Mouse (Mus musculus) lung, embryonic 14.5 days (tissue): ENCODE results near the gene Sgms1. TPM values are rescaled to one million over a fixed set of nuclear protein-coding genes. Genes with fewer than 3 reads are reported as not detected.

Experiments used
- ATAC-seq: fragments of 200-750 bp; cut with Nextera tagmentation; 2 replicates; pipeline ENCODE4 v1.8.0; 2017; ENCODE audit warnings: mild to moderate bottlenecking, moderate TSS enrichment, moderate library complexity; ENCODE audit not compliant: insufficient read depth
- DNase-seq: peaks from one replicate; pipeline ENCODE4 v3.0.0-alpha.2; 2015
- H3K27ac ChIP-seq: fragments of 300-500 bp; sonication (generic); 2 replicates; pipeline ENCODE4 v1.5.1; 2014; ENCODE audit warnings: low read depth, mild to moderate bottlenecking, moderate library complexity
- H3K27me3 ChIP-seq: fragments of 300-500 bp; sonication (generic); 2 replicates; pipeline ENCODE4 v1.6.1; 2014; ENCODE audit warnings: low read length, control low read depth; ENCODE audit not compliant: insufficient read depth
- H3K36me3 ChIP-seq: fragments of 300-500 bp; sonication (generic); 2 replicates; pipeline ENCODE4 v1.6.1; 2014; ENCODE audit warnings: control low read depth; ENCODE audit not compliant: insufficient read depth
- H3K4me1 ChIP-seq: fragments of 300-500 bp; sonication (generic); 2 replicates; pipeline ENCODE4 v1.6.1; 2014; ENCODE audit warnings: antibody characterized with exemption, control low read depth; ENCODE audit not compliant: insufficient read depth
- H3K4me2 ChIP-seq: fragments of 300-500 bp; sonication (generic); 2 replicates; pipeline ENCODE4 v1.6.1; 2014; ENCODE audit warnings: mild to moderate bottlenecking
- H3K4me3 ChIP-seq: fragments of 300-500 bp; sonication (generic); 2 replicates; pipeline ENCODE4 v1.5.1; 2014; ENCODE audit warnings: low read depth, low read length
- H3K9ac ChIP-seq: fragments of 300-500 bp; sonication (generic); 2 replicates; pipeline ENCODE4 v1.6.1; 2014
- H3K9me3 ChIP-seq: fragments of 300-500 bp; sonication (generic); 2 replicates; pipeline ENCODE4 v1.6.1; 2016; ENCODE audit warnings: low read depth, low read length, control low read depth
- CTCF ChIP-seq: IDR thresholded peaks from 2 replicates; pipeline ENCODE4 v1.5.1; 2016; ENCODE audit warnings: antibody characterized with exemption, low read depth
- WGBS: fragments of 180-500 bp; shearing (Covaris S2); extraction: QIAGEN DNeasy Blood & Tissue Kit; methylation state at CpG from one replicate; pipeline ENCODE4 v1.1.7; 2014; 5-methylcytosine and 5-hydroxymethylcytosine counted together
- polyA plus RNA-seq: library from polyadenylated mRNA; unstranded; fragments of >200 nt; fragmentation: Nextera tagmentation; extraction: Ambion mirVana; gene quantifications from 2 replicates; pipeline ENCODE4 v1.2.1, GENCODE M21; 2014

The Sgms1 gene
- polyA plus RNA-seq, 1 experiment from 2014 or later: 50.2 TPM

- Histone ChIP-seq H3K27ac (no peak overlapping the region), H3K4me3 (no peak overlapping the region), H3K36me3 (no peaks in the 10 kb centered on the region), H3K4me1 (no peaks in the 10 kb centered on the region), H3K27me3 (no peaks in the 10 kb centered on the region), H3K9ac (no peak overlapping the region), H3K9me3 (no peaks in the 10 kb centered on the region), H3K4me2 (no peak overlapping the region)
- TF ChIP-seq CTCF: no peak
- ATAC-seq (no peak), DNase-seq (no peak)
- WGBS: 62% methylated on average over 8 of the region's 8 CpGs
Measured at GRCm38 (mm10) chr19:32260869-32261688, 128.4 kb downstream of the Sgms1 start.

- ATAC-seq (no peak), DNase-seq (no peak)
- Histone ChIP-seq H3K36me3 (no peaks in the 10 kb centered on the region), H3K4me1 (peaks cover 5% of the 10 kb centered on the region), H3K4me3 (no peak overlapping the region), H3K9ac (no peak overlapping the region), H3K4me2 (no peak overlapping the region), H3K9me3 (no peaks in the 10 kb centered on the region), H3K27ac (no peak overlapping the region), H3K27me3 (no peaks in the 10 kb centered on the region)
- no peak for TF ChIP-seq CTCF
- 88% methylated on average over 2 of the region's 2 CpGs for WGBS
Measured at GRCm38 (mm10) chr19:32259830-32260229, 129.7 kb downstream of the Sgms1 start.

- 88% methylated on average over 4 of the region's 4 CpGs for WGBS
- H3K4me2 ChIP-seq: no peak overlapping the region
- H3K27me3 ChIP-seq: no peaks in the 10 kb centered on the region
- ATAC-seq: no peak
- H3K4me1 ChIP-seq: peaks cover 9% of the 10 kb centered on the region
- DNase-seq: no peak
- H3K9me3 ChIP-seq: no peaks in the 10 kb centered on the region
- H3K4me3 ChIP-seq: no peak overlapping the region
- no peaks in the 10 kb centered on the region for H3K36me3 ChIP-seq
- H3K9ac ChIP-seq: no peak overlapping the region
- TF ChIP-seq CTCF: no peak
- no peak overlapping the region for H3K27ac ChIP-seq
Measured at GRCm38 (mm10) chr19:32259048-32259447, 130.5 kb downstream of the Sgms1 start.

- H3K27ac ChIP-seq: no peak overlapping the region
- no peaks in the 10 kb centered on the region for H3K36me3 ChIP-seq
- H3K27me3 ChIP-seq: no peaks in the 10 kb centered on the region
- H3K9ac ChIP-seq: no peak overlapping the region
- H3K4me2 ChIP-seq: no peak overlapping the region
- no peak for ATAC-seq
- no peak for DNase-seq
- H3K4me3 ChIP-seq: no peak overlapping the region
- WGBS: 64% methylated on average over 5 of the region's 5 CpGs
- no peaks in the 10 kb centered on the region for H3K9me3 ChIP-seq
- H3K4me1 ChIP-seq: peaks cover 9% of the 10 kb centered on the region
- TF ChIP-seq CTCF: no peak
Measured at GRCm38 (mm10) chr19:32258146-32258545, 131.4 kb downstream of the Sgms1 start.

GRCm38 (mm10) chr19:32257616-32258015 is 131.9 kb downstream of the Sgms1 start:
- Histone ChIP-seq H3K4me2 (no peak overlapping the region), H3K9me3 (no peaks in the 10 kb centered on the region), H3K27me3 (no peaks in the 10 kb centered on the region), H3K36me3 (no peaks in the 10 kb centered on the region), H3K4me3 (no peak overlapping the region), H3K9ac (no peak overlapping the region), H3K27ac (no peak overlapping the region), H3K4me1 (peaks cover 9% of the 10 kb centered on the region)
- DNase-seq (no peak), ATAC-seq (no peak)
- WGBS: 79% methylated on average over 3 of the region's 3 CpGs
- TF ChIP-seq CTCF: no peak

GRCm38 (mm10) chr19:32256706-32257415 is 132.7 kb downstream of the Sgms1 start:
- ATAC-seq (no peak), DNase-seq (no peak)
- WGBS: 57% methylated on average over 4 of the region's 4 CpGs
- H3K36me3 ChIP-seq: no peaks in the 10 kb centered on the region
- no peak for TF ChIP-seq CTCF
- no peak overlapping the region for H3K27ac ChIP-seq
- no peak overlapping the region for H3K4me3 ChIP-seq
- H3K9me3 ChIP-seq: no peaks in the 10 kb centered on the region
- no peak overlapping the region for H3K4me2 ChIP-seq
- no peaks in the 10 kb centered on the region for H3K27me3 ChIP-seq
- no peak overlapping the region for H3K9ac ChIP-seq
- peaks cover 9% of the 10 kb centered on the region for H3K4me1 ChIP-seq

- Histone ChIP-seq H3K27ac (peak overlapping the region; percentile 30; the same call in 1 of the 2 replicates), H3K27me3 (no peaks in the 10 kb centered on the region), H3K9me3 (no peaks in the 10 kb centered on the region), H3K4me3 (no peak overlapping the region), H3K9ac (no peak overlapping the region), H3K4me2 (no peak overlapping the region), H3K4me1 (peaks cover 9% of the 10 kb centered on the region), H3K36me3 (no peaks in the 10 kb centered on the region)
- TF ChIP-seq CTCF: no peak
- 58% methylated on average over 6 of the region's 6 CpGs for WGBS
- ATAC-seq (no peak), DNase-seq (no peak)
Measured at GRCm38 (mm10) chr19:32255429-32256185, 133.9 kb downstream of the Sgms1 start.
